Mouse (Mus musculus): Measurements from ENCODE around the gene Herc3.
"Not testable (repeated sequence)": the region's sequence is repeated elsewhere in the genome, so short reads cannot be mapped to it uniquely, and the experiment has no call there.

Gene Herc3

DNA sequence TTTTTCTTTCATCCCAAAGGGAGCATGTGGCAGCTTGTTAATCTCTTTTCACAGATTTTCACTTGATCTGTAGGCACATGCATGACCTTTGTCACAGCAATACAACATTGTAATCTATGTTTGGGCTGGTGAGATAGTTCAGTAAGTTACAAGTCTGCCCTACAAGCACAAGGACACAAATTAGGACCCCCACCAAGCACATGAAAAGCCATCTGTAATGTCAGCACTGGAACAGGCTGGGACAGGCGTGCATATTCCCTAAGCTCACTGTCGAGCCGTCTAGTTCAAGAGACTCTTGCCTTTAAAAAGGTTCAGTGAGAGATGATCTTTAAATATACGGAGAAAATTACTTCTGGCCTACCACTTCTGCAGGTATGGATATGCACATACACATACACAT is 28.3 kb downstream of the Herc3 start:
- DNase-seq (ENCODE audit: low spot score in 2 of 2), result no peak

- DNase-seq (ENCODE audit: low spot score in 2 of 2), result no peak
Observed at GRCm38 (mm10) chr6:58862446-58862993, 31.3 kb downstream of the Herc3 start.

- no peak for DNase-seq (ENCODE audit: low spot score in 2 of 2)
Observed at GRCm38 (mm10) chr6:58863631-58864235, 32.5 kb downstream of the Herc3 start.

DNA sequence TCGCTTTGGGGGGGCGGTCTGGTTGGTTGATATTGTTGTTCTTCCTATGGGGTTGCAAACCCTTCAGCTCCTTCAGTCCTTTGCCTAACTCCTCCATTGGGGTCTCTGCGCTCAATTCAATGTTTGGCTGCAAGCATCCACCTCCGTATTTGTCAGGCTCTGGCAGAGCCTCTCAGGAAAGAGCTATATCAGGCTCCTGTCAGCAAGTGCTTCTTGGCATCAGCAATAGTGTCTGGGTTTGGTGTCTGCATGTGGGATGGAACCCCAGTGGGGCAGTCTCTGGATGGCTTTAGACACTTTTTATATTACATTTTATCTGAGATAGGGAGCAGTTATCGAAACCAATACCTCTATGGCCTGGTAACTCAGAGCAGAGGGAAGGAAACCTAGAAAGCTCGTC is 36.6 kb downstream of the Herc3 start:
- DNase-seq (ENCODE audit: low spot score in 2 of 2), result not testable (repeated sequence)

GRCm38 (mm10) chr6:58879572-58879971 is 48.3 kb downstream of the Herc3 start:
- DNase-seq (ENCODE audit: low spot score in 2 of 2), result no peak

DNA sequence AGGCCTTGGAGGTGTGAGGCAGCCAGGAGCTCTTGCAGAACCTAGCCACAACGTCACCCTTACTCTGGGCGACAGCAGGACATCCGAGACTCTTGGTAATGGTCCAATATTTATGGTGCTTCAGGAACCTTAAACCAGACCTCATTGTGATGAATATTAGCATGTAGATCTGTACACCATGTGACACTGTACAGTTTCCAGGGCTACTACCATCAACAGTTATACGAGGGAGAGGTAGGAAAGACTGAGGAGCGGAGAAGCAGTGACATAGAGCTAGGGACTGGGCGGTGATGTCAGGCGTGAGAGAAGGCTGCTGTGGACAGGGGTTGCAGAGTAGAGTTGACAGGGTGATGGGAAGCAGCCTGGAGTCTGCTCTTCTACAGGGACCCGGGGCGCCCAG is 48.7 kb downstream of the Herc3 start:
- DNase-seq (ENCODE audit: low spot score in 2 of 2), result no peak

- peak; percentile 12 to 30 for DNase-seq (ENCODE audit: low spot score in 2 of 2)
Observed at GRCm38 (mm10) chr6:58880861-58881260, 49.6 kb downstream of the Herc3 start.

DNA sequence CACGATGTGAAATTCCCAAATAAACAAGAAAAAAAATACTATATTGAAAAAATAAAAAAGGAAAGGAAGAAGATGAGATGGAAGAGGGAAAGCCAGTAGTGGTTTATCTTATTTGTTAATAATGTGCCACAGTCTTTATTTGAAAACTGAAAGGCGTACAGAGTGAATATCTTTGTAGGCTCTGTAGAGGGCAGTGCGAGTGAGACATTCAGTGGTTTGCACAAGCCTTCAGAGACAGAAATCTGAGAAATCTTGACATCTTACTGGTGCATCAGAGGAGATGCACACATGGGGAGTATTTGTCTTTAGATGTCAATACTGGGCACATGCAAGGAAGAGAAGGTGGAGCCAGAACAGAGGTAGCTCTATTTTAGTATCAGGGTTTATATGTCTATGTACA is 50.1 kb downstream of the Herc3 start:
- no peak for DNase-seq (ENCODE audit: low spot score in 2 of 2)

- no peak for DNase-seq (ENCODE audit: low spot score in 2 of 2)
Observed at GRCm38 (mm10) chr6:58882271-58882670, 51.0 kb downstream of the Herc3 start.

DNA sequence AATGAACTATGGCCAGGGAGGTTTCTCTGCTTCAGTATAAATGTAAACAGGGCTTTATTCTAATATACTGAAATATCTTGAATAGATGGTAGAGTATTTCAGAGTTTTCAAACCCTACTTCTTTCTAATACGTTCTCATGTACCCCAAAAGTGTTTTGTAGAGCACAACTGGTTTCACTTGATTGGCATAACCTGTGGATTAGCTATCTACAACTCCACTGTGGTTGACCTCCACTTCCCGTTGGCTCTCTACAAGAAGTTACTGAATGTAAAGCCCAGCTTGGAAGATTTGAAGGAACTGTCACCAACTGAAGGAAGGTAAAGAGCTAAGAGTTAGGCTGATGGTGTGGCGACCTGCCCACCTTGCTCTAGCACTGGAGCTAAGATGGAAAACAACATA is 58.7 kb downstream of the Herc3 start:
- no peak for DNase-seq (ENCODE audit: low spot score in 2 of 2)

DNA sequence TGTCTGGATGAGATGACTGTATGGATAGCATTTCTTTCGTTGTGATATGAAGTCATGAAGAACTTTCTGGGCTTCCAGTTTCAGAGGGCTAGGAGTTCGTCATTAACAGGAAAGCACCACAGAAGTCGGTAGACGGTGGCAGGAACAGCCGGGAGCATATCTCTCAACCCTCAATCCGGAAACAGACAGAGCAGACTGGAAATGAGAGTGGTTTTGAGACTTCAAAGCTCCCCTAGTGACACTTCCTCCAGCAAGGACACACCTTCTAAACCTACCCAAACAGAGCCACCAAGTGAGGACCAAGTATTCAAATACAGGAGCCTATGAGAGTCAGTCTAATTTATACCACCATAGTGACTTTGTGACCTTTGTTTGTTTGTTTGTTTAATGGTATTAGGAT is 62.0 kb downstream of the Herc3 start:
- DNase-seq (ENCODE audit: low spot score in 2 of 2), result peak in 1 of 2 experiments; percentile 16

DNA sequence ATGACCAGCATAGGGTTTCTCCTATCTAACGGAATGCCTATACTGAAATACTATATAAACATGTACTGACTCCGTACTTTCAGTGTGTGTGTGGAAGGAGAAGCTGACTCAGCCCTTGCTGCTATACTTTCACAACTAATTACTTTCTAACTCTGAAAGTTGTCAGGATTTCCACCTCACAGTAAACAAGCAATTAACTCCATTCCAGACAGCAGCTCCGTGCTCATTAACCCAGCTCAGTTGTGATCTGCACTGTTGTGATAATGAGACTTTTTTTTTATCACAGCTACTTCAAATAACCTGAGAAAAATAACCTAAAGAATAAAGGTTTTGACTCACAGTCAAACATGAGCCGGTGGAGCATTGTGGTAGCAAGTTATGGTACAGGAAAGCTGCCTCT is 63.7 kb downstream of the Herc3 start:
- no peak for DNase-seq (ENCODE audit: low spot score in 2 of 2)

GRCm38 (mm10) chr6:58896648-58897047 is 65.4 kb downstream of the Herc3 start:
- DNase-seq (ENCODE audit: low spot score in 2 of 2), result no peak

- DNase-seq (ENCODE audit: low spot score in 2 of 2), result no peak
Observed at GRCm38 (mm10) chr6:58899076-58899475, 67.8 kb downstream of the Herc3 start.

DNA sequence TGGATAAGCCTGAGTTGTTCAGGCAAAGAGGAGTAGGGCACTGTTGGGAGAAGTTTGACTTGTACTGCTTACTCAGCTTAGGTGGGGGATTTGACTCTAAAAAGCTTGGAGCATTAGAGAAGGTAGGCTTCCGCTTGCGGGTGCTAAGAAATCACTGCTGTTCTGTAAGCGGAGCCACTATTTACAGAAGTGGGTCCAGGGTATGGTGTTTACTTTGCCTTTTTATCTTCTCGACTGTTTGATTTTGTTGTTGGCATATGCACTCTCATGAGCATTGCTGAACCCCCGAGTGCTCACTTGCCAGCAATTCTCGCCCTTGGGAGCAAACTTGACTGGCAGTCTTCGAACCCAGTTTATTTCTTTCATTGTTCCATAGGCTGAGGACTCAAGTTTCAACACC is 69.3 kb downstream of the Herc3 start:
- no peak for DNase-seq (ENCODE audit: low spot score in 2 of 2)

DNA sequence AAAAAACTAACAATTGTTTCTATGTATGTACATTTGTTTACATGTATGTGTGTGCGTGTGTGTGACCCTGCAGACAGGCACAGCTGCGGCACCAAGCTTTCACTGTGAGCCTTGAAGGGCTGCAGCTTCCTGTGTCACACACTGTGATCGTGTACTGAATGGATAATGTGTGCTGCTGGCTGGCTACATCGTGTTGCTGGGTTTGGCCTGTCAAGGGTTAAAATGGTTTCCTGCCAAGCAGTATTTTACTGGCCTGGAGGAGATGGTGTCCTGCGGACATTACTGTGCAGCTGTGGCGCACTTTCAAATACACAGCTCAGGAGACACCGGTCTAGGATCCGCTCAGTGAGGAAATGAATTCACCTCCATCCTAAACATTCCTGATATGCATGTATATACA is 71.9 kb downstream of the Herc3 start:
- DNase-seq (ENCODE audit: low spot score in 2 of 2), result no peak

DNA sequence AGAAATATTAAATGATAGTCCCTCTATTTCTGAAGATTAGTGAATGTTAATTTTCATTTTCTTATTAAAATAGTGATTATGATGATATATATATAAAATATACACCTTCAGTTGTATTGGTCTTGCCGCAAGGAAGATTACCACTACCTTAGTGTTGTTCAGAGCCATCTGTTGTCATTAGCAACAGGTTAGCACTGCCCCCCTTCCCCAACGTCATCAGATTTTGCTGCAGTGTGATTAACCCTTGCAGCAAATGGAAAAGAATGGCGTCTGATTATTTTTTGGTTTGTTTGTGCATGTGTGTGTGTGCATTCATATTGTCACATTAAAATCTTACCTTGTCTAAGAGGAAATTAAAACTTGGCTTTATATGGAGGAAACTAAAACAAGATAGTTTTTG is 73.3 kb downstream of the Herc3 start:
- DNase-seq (ENCODE audit: low spot score in 2 of 2), result no peak

DNA sequence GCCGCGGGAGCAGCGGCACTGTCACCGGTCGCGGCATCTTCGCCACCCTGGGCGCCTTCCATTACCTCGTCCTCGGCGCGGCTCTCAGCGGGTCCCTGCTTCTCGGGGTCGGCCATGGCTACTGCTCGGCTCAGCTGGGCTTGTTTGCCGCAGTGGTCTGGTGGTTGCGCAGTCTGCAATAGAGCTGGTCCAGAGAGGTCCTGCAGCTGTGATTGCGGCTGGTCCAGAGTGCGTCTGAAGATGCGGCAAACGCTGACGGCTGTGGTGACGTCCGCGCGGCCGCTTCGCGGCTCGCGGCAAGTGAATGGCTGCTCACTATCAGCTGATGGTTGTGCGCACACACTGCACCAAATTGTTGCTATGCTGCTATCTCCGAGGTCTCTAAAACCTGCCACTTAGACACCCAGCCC is 75.6 kb downstream of the Herc3 start, which contains the start of gene Nap1l5:
Gene Nap1l5, minus strand, starts transcription at position 225 of the 410 bp plus-strand sequence.
- no peak for DNase-seq (ENCODE audit: low spot score in 2 of 2)

DNA sequence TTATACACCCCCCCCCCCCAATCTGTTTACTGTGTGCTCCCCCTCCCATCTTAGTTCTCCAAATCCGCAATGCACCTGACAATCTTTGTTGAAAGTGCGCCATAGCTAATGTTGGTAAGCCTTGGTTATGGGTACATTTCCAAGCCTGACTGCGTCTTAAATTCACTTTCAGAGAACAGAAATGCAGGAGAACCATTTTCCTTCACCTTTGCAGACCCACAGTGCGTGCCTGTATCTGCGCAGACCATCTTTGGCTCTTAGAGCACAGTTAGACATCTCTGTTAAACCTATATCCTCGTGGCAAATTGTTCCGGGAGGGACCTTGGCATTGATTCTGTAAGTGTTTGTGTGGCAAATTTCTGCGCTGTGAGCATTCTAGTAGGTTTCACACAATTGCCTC is 76.1 kb downstream of the Herc3 start:
- no peak for DNase-seq (ENCODE audit: low spot score in 2 of 2)

GRCm38 (mm10) chr6:58907791-58908190 is 76.5 kb downstream of the Herc3 start:
- no peak for DNase-seq (ENCODE audit: low spot score in 2 of 2)

GRCm38 (mm10) chr6:58912842-58913241 is 81.6 kb downstream of the Herc3 start:
- DNase-seq (ENCODE audit: low spot score in 2 of 2), result no peak

DNA sequence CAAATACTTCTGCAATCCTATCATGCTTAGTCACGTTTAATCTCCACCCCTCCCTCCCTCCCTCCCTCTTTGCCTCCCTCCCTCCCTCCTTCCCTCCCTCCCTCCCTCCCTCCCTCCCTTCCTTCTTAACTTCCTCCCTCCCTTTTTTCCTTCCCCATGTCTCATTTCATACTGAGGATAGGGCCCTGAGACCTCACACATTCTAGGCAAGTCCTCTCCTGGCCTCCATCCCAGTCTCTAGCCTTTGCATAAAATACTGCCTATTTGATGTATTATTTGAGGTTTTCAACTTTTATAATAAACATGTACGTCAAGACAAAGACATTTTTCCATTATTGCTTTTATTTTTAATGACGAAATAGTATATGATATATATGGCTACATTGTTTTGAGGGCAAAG is 82.3 kb downstream of the Herc3 start:
- no peak for DNase-seq (ENCODE audit: low spot score in 2 of 2)

DNA sequence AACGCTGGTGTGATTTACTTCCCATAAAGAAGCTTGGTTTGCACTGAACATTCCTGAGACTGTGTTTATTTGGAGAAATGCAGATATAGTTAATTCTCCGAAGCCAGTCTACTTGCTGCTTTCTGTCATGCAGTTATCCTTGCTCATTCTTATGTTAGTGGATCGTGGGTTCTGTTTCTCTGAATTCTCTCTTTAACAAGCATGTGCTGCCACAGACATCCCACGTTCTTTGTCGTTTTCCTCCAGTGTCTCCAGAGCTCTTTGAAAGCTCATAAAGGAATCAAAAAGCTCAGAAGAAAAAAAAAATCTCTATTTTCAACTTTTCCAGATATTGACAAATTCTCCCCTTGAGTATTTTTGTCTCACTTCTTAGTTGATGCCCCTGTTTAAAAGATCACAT is 82.7 kb downstream of the Herc3 start:
- no peak for DNase-seq (ENCODE audit: low spot score in 2 of 2)

- no peak for DNase-seq (ENCODE audit: low spot score in 2 of 2)
Observed at GRCm38 (mm10) chr6:58916498-58916897, 85.2 kb downstream of the Herc3 start.
